Mouse (Mus musculus): Measurements from ENCODE around the gene Mprip.

Gene Mprip

DNA sequence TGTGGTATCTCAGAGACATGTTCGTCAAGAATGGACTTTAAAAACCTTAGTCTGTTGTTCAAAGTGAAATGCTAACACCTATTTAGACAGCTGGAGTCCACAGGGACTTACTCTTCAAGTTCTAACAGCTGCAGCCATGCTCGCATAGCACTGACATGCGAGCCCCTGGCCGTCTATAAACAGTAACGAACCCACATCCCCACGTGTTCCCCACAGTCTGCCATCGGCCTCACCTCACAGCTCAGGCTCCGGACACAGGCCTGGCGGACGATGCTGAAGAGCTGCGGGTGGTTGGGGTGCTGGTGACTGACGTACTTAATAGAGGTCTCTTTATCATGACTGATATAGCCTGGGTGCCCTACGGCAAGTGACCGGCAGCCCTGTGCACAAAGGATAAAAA, 142.4 kb downstream of the Mprip start:
- DNase-seq (ENCODE audit: low spot score): no peak

- no peak for DNase-seq (ENCODE audit: low spot score)
Measured at GRCm38 (mm10) chr11:59804409-59805110, 143.5 kb downstream of the Mprip start.

DNA sequence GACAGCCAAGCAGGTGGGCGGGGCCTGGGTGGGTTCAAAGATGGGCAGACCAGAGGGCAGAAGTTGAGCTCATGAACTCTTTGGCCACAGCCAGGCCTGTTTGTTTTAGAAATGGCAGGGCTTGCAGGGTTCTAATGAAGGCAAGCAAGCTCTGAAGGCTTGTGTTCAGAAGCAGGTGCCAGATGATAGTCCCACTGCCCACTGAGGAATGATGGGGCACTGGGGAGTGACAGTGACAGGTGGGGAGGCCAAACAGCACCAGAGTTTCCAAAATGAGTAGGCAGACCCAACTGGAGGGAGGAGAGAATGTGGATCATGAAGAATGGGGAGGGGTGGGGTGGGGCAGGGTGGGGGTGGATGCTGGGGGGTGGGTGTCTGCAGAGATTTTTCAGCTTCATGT, 144.2 kb downstream of the Mprip start:
- no peak for DNase-seq (ENCODE audit: low spot score)

GRCm38 (mm10) chr11:59805656-59806055, 144.6 kb downstream of the Mprip start:
- DNase-seq (ENCODE audit: low spot score): no peak

DNA sequence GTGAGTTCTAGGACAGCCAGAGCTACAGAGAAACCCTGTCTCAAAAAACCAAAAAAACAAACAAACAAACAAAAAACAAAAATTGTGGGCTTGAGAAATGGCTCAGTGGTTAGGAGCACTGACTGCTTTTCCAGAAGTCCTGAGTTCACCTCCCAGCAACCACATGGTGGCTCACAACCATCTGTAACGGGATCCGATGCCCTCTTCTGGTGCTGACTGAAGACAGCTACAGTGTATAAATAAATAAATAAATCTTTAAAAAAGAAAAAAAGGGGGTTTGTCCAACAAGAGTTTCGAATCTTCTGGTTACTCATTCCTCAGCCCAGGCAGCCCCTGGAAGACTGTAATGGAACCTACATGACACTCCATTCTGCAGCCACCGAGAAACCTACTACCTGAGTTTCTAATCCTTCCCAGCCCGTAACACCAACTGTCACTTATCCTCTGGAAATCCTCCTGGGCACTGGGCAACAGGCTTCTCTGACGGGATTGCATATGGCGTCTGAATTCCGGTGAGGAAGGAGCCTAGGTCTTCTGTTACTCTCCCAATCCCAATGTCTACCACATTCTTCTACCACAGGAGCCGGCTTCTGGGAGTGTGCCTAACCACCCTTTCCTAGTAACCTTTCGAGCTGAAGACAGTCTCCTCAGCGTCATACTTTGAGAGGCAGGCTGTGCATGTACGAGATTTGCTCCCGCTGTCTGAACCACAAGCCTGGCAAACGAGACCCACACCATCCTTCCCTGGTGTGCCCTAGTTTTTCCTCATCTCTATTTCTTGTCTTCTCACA, 147.3 kb downstream of the Mprip start:
- no peak for DNase-seq (ENCODE audit: low spot score)

DNA sequence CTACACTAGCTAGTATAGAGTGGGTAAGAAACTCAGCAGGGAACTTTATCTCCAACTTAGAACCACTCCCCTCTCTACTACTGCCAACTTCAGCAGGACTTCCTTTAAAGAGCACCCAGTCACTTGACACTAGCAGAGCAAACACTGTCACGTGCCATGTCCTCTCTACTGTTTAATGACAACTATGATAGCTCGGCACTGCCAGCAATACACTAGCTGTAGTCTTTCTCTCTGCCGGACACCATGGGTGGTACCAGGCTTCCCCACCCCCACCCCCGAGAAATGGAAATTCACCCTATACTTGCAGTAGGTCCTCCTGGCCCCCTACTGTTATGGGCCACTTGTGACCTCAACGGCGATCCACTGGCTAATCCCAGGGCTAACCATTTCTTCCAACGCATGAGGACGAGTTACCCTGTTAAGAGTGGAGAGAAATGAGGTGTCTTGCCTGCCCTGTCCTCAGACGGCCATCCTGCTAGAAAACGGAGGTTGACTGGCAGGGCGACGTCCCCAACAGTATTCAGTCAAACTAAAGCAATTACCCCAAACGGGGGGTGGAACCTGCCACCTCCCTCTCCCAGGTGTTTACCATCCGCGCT, 148.1 kb downstream of the Mprip start:
- DNase-seq (ENCODE audit: low spot score): no peak

- DNase-seq (ENCODE audit: low spot score): peak; percentile 72
Measured at GRCm38 (mm10) chr11:59809670-59810474, 148.8 kb downstream of the Mprip start, which contains the start of gene Flcn. Gene Flcn, minus strand, starts transcription at chr11:59810016.

DNA sequence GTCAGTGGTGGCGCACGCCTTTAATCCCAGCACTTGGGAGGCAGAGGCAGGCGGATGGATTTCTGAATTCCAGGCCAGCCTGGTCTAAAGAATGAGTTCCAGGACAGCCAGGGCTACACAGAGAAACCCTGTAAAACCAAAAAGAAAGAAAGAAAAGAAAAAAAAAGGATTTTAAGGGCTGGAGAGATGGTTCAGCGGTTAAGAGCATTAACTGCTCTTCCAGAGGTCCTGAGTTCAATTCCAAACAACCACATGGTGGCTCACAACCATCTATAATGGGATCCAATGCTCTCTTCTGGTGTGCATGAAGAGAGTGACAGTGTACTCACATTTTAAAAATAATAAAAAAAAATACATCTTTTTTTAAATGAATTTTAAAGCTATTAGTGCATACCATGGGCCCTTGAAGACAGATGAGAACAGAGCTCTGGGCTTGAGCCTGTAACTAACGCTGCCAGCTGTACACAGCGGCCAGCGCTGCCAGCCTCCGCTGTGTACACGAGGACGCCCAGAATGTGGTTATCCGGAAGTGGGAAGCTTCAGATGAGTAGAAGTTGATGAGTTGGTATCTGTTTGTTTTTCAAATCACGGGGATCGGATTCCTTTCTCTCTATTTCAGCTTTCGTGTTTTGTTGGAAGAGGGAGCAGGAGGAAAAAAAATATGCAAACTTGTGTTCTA, 149.5 kb downstream of the Mprip start:
- no peak for DNase-seq (ENCODE audit: low spot score)

DNA sequence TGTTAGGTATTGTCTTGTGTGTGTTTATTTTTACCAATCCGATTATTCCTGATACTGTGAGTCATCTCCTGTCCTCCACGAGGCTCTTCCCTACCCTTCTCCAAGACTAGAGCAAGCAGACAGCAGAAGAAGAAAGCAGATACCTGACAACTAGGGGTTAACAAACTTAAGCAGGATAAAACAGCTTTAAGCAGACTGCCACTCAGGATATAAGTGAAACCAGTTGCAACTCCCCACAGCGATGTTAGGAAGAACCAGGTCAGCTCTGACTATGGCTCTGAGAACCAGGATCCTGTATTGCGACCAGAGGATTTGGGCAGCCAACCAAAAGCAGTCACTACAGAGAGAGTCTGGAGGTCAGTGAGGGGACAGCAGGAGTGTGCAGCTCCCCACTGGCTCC, 150.1 kb downstream of the Mprip start:
- no peak for DNase-seq (ENCODE audit: low spot score)

- DNase-seq (ENCODE audit: low spot score): no peak
Measured at GRCm38 (mm10) chr11:59813276-59813675, 152.2 kb downstream of the Mprip start.

DNA sequence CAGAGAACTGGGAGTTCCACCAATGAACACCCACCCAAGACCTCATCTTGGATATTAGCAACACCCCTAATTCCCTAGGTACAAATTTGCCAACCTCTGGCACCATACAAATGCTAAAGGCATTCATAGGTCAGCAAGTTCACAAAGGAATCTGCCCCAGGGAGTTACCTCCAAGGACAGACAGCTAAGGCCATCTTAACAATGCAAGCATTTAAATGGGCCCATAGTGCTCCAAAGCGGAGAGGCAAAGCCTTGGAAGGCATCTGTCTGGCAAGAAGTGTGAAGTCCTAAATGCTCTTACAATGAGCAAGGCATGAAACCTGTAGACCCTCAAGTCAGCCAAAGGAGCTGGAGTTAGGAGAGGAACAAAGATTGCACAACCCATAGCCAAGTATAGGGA, 153.2 kb downstream of the Mprip start:
- no peak for DNase-seq (ENCODE audit: low spot score)

DNA sequence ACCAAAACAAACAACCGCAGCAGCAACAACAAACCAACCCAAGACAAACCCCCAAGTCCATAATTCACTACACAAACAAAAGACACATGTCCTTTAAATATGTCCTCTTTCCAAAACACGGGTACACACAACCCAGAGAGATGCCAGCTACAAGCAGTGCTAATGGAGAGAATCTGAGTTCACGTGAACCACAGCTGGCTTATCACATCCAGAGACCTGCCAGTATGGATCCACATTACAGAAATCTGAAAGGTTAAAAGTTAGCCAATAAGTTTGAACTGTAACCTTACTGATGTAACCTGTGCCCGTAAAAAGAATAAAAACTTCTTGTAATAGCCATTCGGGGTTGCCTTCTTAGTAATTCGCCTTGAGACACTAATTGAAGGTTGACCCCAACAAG, 153.8 kb downstream of the Mprip start:
- DNase-seq (ENCODE audit: low spot score): no peak

DNA sequence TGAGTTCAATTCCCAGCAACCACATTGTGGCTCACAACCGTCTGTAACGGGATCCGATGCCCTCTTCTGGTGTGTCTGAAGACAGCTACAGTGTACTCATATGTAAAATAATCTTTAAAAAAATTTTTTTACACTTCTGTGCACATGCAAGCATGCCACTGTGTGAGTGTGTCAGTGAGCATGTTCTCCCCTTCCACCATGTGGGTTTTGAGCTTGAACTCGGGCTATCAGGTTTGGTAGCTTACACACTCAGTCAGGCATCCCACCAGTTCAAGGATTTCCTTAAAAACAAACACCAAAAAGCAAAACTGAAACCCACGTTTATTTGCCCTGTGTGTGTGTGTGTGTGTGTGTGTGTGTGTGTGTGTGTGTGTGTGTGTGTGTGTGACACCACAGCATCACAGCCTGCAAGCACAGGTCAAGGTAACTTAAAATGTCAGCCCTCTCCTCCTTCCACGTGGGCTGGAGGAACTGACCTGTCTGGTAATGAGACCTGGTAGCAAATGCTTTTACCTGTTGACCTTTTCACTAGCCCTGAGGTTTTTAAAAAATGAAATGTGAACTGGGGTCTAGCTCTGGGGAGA, 154.5 kb downstream of the Mprip start:
- no peak for DNase-seq (ENCODE audit: low spot score)

GRCm38 (mm10) chr11:59817916-59818315, 156.8 kb downstream of the Mprip start:
- DNase-seq (ENCODE audit: low spot score): no peak

- no peak for DNase-seq (ENCODE audit: low spot score)
Measured at GRCm38 (mm10) chr11:59821625-59822024, 160.5 kb downstream of the Mprip start.
